Mouse (Mus musculus) hindbrain, embryonic 12.5 days (tissue): ENCODE data around the gene Pmp22. TPM values are rescaled to one million over a fixed set of nuclear protein-coding genes. Genes with fewer than 3 reads are reported as not detected.

Experiments used
- ATAC-seq: fragments of 200-750 bp; cut with Nextera tagmentation; 2 replicates; pipeline ENCODE4 v1.8.0; 2017; ENCODE audit warnings: moderate TSS enrichment; ENCODE audit not compliant: low FRiP score
- H3K27ac ChIP-seq: fragments of 300-500 bp; sonication (generic); 2 replicates; pipeline ENCODE4 v1.5.1; 2016; ENCODE audit warnings: mild to moderate bottlenecking
- H3K27me3 ChIP-seq: fragments of 300-500 bp; sonication (generic); 2 replicates; pipeline ENCODE4 v1.6.1; 2016; ENCODE audit warnings: mild to moderate bottlenecking
- H3K36me3 ChIP-seq: fragments of 300-500 bp; sonication (generic); 2 replicates; pipeline ENCODE4 v1.6.1; 2016; ENCODE audit warnings: mild to moderate bottlenecking
- H3K4me1 ChIP-seq: fragments of 300-500 bp; sonication (generic); 2 replicates; pipeline ENCODE4 v1.6.1; 2016
- H3K4me2 ChIP-seq: fragments of 300-500 bp; sonication (generic); replicated peaks from 2 replicates; pipeline ENCODE4 v1.6.1; 2016; ENCODE audit warnings: mild to moderate bottlenecking
- H3K4me3 ChIP-seq: fragments of 300-500 bp; sonication (generic); 2 replicates; pipeline ENCODE4 v1.5.1; 2016; ENCODE audit warnings: mild to moderate bottlenecking
- H3K9ac ChIP-seq: fragments of 300-500 bp; sonication (generic); 2 replicates; pipeline ENCODE4 v1.6.1; 2016; ENCODE audit warnings: mild to moderate bottlenecking, moderate library complexity
- H3K9me3 ChIP-seq: fragments of 300-500 bp; sonication (generic); replicated peaks from 2 replicates; pipeline ENCODE4 v1.6.1; 2016; ENCODE audit warnings: mild to moderate bottlenecking
- WGBS: fragments of 180-500 bp; shearing (Covaris S2); methylation state at CpG from one replicate; pipeline ENCODE4 v1.1.7; 2016; 5-methylcytosine and 5-hydroxymethylcytosine counted together
- polyA plus RNA-seq: library from polyadenylated mRNA; unstranded; fragments of >200 nt; fragmentation: Nextera tagmentation; extraction: Ambion mirVana; gene quantifications from 2 replicates; pipeline ENCODE4 v1.2.1, GENCODE M21; 2016

Pmp22 gene
- polyA plus RNA-seq, 1 experiment from 2014 or later = 68.7 TPM

GRCm38 (mm10) chr11:63110329-63110728 lies 18.5 kb upstream of the Pmp22 start:
- no peak overlapping the region for H3K4me2 ChIP-seq
- 85% methylated on average over 3 of the region's 3 CpGs for WGBS
- H3K4me1 ChIP-seq = peaks cover 2% of the 10 kb centered on the region; the same call in 1 of the 2 replicates
- no peaks in the 10 kb centered on the region for H3K9me3 ChIP-seq
- no peak for ATAC-seq
- no peak overlapping the region for H3K4me3 ChIP-seq
- no peak overlapping the region for H3K27ac ChIP-seq
- no peak overlapping the region for H3K9ac ChIP-seq
- no peaks in the 10 kb centered on the region for H3K36me3 ChIP-seq
- H3K27me3 ChIP-seq = no peaks in the 10 kb centered on the region

DNA sequence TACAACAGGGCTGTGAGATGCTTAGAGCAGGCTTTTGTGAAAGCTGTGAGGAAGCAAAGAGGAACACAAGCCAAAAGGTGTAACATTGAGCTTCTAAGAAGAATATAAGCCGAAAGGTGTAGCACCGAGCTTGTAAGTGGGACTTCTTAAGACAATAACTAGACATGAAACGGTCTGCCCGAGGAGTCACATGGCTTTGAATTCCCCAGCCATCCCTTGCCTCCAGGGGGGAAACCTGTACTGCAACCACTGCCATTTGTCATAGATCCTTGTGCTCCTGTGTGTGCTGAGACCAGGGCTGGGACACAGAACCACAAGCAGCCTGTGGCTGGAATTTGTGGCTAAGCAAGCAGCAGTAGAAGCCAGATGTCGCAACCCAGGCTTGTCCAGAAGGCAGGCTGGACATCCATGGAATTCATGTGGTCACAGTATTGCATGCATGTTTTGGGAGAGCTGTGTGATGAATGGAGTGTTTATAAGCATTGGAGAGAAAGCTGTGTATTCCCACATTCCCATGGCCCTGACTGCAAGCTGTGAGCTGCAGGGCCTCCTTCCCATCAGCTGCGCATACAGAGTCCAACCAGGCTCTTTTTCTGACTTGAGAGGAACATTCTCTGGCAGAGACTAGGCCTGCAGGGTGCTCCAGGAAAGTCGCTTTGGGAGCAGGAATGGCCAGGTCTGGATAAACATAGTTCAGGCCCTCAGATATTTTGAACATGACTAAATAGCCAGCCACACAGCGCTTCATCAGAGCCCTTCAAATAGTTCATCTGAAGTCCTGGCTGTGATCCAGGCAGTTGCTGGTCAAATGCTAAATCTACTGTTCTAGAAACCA lies 13.8 kb upstream of the Pmp22 start:
- no peaks in the 10 kb centered on the region for H3K27me3 ChIP-seq
- peaks cover 2% of the 10 kb centered on the region; the same call in 1 of the 2 replicates for H3K4me1 ChIP-seq
- no peaks in the 10 kb centered on the region for H3K36me3 ChIP-seq
- no peak overlapping the region for H3K4me3 ChIP-seq
- H3K27ac ChIP-seq = no peak overlapping the region
- no peak for ATAC-seq
- 78% methylated on average over 8 of the region's 8 CpGs for WGBS
- no peak overlapping the region for H3K4me2 ChIP-seq
- no peaks in the 10 kb centered on the region for H3K9me3 ChIP-seq
- no peak overlapping the region for H3K9ac ChIP-seq

DNA sequence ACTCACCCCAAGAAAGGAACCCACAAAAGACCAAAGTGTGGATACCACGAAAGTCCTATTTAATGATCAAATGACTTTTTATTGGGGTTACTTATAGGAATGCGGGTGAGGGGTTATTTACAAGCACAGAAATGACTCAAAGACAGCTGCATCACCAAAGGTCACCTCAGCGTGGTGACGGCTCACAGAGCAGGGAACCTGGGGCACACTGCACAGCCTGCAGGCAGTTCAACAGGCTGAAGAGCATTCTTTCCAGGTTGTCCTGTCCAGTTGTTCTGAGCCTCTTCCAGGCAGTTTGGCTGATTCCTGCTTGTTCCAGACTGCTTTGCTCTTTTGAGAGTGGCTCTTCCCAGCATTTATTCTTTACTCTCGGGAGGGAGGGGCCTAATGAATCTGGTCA lies 12.1 kb upstream of the Pmp22 start:
- 89% methylated on average over 5 of the region's 5 CpGs for WGBS

GRCm38 (mm10) chr11:63117266-63117665 lies 11.5 kb upstream of the Pmp22 start:
- H3K27ac ChIP-seq = no peak overlapping the region
- no peaks in the 10 kb centered on the region for H3K36me3 ChIP-seq
- H3K9me3 ChIP-seq = no peaks in the 10 kb centered on the region
- H3K4me1 ChIP-seq = peaks cover 2% of the 10 kb centered on the region; the same call in 1 of the 2 replicates
- H3K4me3 ChIP-seq = no peak overlapping the region
- no peak overlapping the region for H3K4me2 ChIP-seq
- WGBS = 84% methylated on average over 1 of the region's 1 CpGs
- no peaks in the 10 kb centered on the region for H3K27me3 ChIP-seq
- H3K9ac ChIP-seq = no peak overlapping the region
- ATAC-seq = no peak

More for the DNA sequence above, 12.1 kb upstream of the Pmp22 start:
- H3K4me1 ChIP-seq = peaks cover 2% of the 10 kb centered on the region; the same call in 1 of the 2 replicates
- no peak for ATAC-seq
- H3K9ac ChIP-seq = no peak overlapping the region
- H3K27ac ChIP-seq = no peak overlapping the region
- H3K36me3 ChIP-seq = no peaks in the 10 kb centered on the region
- no peaks in the 10 kb centered on the region for H3K27me3 ChIP-seq
- no peaks in the 10 kb centered on the region for H3K9me3 ChIP-seq
- H3K4me3 ChIP-seq = no peak overlapping the region
- H3K4me2 ChIP-seq = no peak overlapping the region

GRCm38 (mm10) chr11:63119791-63120190 lies 9.0 kb upstream of the Pmp22 start:
- Histone ChIP-seq H3K4me1 (peaks cover 6% of the 10 kb centered on the region), H3K4me2 (no peak overlapping the region), H3K4me3 (no peak overlapping the region), H3K36me3 (no peaks in the 10 kb centered on the region), H3K9me3 (no peaks in the 10 kb centered on the region), H3K9ac (no peak overlapping the region), H3K27ac (no peak overlapping the region), H3K27me3 (no peaks in the 10 kb centered on the region)
- no peak for ATAC-seq
- 93% methylated on average over 7 of the region's 7 CpGs for WGBS

- peaks cover 4% of the 10 kb centered on the region; the same call in 1 of the 2 replicates for H3K4me1 ChIP-seq
- ATAC-seq = no peak
- H3K27ac ChIP-seq = no peak overlapping the region
- 71% methylated on average over 2 of the region's 2 CpGs for WGBS
- H3K4me3 ChIP-seq = no peak overlapping the region
- H3K9me3 ChIP-seq = no peaks in the 10 kb centered on the region
- H3K36me3 ChIP-seq = no peaks in the 10 kb centered on the region
- H3K27me3 ChIP-seq = no peaks in the 10 kb centered on the region
- no peak overlapping the region for H3K9ac ChIP-seq
- H3K4me2 ChIP-seq = no peak overlapping the region
Measured at GRCm38 (mm10) chr11:63122249-63122648, 6.5 kb upstream of the Pmp22 start.

DNA sequence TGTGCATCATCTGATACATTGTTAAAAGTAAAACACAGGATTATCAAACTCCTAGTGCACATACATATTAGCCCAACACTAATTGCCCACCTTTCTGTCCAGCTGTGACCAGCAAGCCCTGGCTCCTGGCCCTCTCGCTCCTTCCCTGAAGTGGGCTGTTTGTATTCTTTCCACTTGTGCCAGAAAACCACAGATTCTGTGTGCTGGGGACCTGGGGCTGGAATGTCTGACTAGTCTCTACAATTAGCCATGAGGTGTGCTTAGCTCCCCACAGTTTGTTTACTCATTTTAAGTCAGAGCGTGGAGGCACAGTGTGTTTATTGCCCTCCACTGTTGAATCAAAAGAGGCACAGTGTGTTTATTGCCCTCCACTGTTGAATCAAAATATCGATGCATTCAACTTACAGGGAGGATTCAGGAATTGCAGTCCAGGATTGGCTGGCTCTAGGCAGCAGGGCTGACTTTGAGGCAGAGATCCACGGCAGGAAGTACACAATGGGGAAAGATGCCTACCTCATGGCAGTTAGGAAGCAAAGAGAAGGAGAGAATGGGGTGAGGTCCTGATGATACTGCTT lies 5.9 kb upstream of the Pmp22 start:
- Histone ChIP-seq H3K9ac (no peak overlapping the region), H3K9me3 (no peaks in the 10 kb centered on the region), H3K36me3 (no peaks in the 10 kb centered on the region), H3K4me2 (no peak overlapping the region), H3K4me1 (peaks cover 4% of the 10 kb centered on the region; the same call in 1 of the 2 replicates), H3K4me3 (no peak overlapping the region), H3K27ac (no peak overlapping the region), H3K27me3 (no peaks in the 10 kb centered on the region)
- WGBS = 74% methylated on average over 4 of the region's 4 CpGs
- no peak for ATAC-seq

- Histone ChIP-seq H3K4me1 (peaks cover 4% of the 10 kb centered on the region; the same call in 1 of the 2 replicates), H3K4me2 (no peak overlapping the region), H3K4me3 (no peak overlapping the region), H3K9me3 (no peaks in the 10 kb centered on the region), H3K27me3 (peaks cover 8% of the 10 kb centered on the region), H3K27ac (no peak overlapping the region), H3K9ac (no peak overlapping the region), H3K36me3 (no peaks in the 10 kb centered on the region)
- no peak for ATAC-seq
- WGBS = 13% methylated on average over 4 of the region's 4 CpGs
Measured at GRCm38 (mm10) chr11:63124316-63124715, 4.5 kb upstream of the Pmp22 start.

- H3K9me3 ChIP-seq = no peaks in the 10 kb centered on the region
- no peaks in the 10 kb centered on the region for H3K36me3 ChIP-seq
- ATAC-seq = no peak
- no peak overlapping the region for H3K9ac ChIP-seq
- H3K27ac ChIP-seq = no peak overlapping the region
- WGBS = 72% methylated on average over 5 of the region's 5 CpGs
- H3K27me3 ChIP-seq = peaks cover 25% of the 10 kb centered on the region
- no peak overlapping the region for H3K4me3 ChIP-seq
- H3K4me1 ChIP-seq = peaks cover 10% of the 10 kb centered on the region
- H3K4me2 ChIP-seq = no peak overlapping the region
Measured at GRCm38 (mm10) chr11:63125832-63126456, 2.8 kb upstream of the Pmp22 start.

GRCm38 (mm10) chr11:63126976-63127375 lies 1.8 kb upstream of the Pmp22 start:
- Histone ChIP-seq H3K4me3 (no peak overlapping the region), H3K9ac (no peak overlapping the region), H3K36me3 (no peaks in the 10 kb centered on the region), H3K27me3 (peaks cover 35% of the 10 kb centered on the region), H3K4me1 (peaks cover 21% of the 10 kb centered on the region), H3K4me2 (no peak overlapping the region), H3K27ac (no peak overlapping the region), H3K9me3 (no peaks in the 10 kb centered on the region)
- ATAC-seq = no peak
- WGBS = 80% methylated on average over 8 of the region's 8 CpGs

GRCm38 (mm10) chr11:63127513-63127912 lies 1.3 kb upstream of the Pmp22 start:
- ATAC-seq = no peak
- H3K27ac ChIP-seq = no peak overlapping the region
- H3K4me1 ChIP-seq = peaks cover 26% of the 10 kb centered on the region
- H3K9ac ChIP-seq = no peak overlapping the region
- no peak overlapping the region for H3K4me2 ChIP-seq
- H3K36me3 ChIP-seq = no peaks in the 10 kb centered on the region
- no peak overlapping the region for H3K4me3 ChIP-seq
- H3K9me3 ChIP-seq = no peaks in the 10 kb centered on the region
- H3K27me3 ChIP-seq = peaks cover 40% of the 10 kb centered on the region
- WGBS = 88% methylated on average over 4 of the region's 4 CpGs

GRCm38 (mm10) chr11:63129375-63129774 lies 593 bp downstream of the Pmp22 start:
- WGBS = 62% methylated on average over 9 of the region's 9 CpGs
- peaks cover 57% of the 10 kb centered on the region for H3K27me3 ChIP-seq

More at GRCm38 (mm10) chr11:63129375-63129774, 593 bp downstream of the Pmp22 start:
- Histone ChIP-seq H3K36me3 (no peaks in the 10 kb centered on the region), H3K9me3 (no peaks in the 10 kb centered on the region), H3K4me1 (peaks cover 32% of the 10 kb centered on the region), H3K4me3 (no peak overlapping the region), H3K27ac (no peak overlapping the region), H3K9ac (no peak overlapping the region), H3K4me2 (no peak overlapping the region)
- no peak for ATAC-seq
